Mouse (Mus musculus) cerebellum, adult 2 months (tissue): ENCODE results near the gene Upk2.

Experiments
- CTCF ChIP-seq: fragments of 200-500 bp; IDR thresholded peaks from 2 replicates; pipeline ENCODE4 v1.5.1; 2011; ENCODE audit warnings: low read depth, mild to moderate bottlenecking, control low read depth, low read length, moderate library complexity, borderline replicate concordance; ENCODE audit not compliant: insufficient read depth
- POLR2A ChIP-seq: fragments of 200-500 bp; IDR thresholded peaks from 2 replicates; pipeline ENCODE4 v1.6.1; 2011; ENCODE audit warnings: low read length, control low read depth, borderline replicate concordance; ENCODE audit not compliant: insufficient read depth

- no peak for TF ChIP-seq CTCF
- no peak for TF ChIP-seq POLR2A
These were observed 30.3 kb upstream of the Upk2 start for GRCm38 (mm10) chr9:44485105-44485515.
